Mouse (Mus musculus) liver, postnatal 0 days (tissue): Measurements from ENCODE around the gene Cntn2. TPM values are rescaled to one million over a fixed set of nuclear protein-coding genes. Genes with fewer than 3 reads are reported as not detected.

ENCODE experiments used
- ATAC-seq: fragments of 200-750 bp; cut with Nextera tagmentation; 2 replicates; pipeline ENCODE4 v1.8.0; 2017; ENCODE audit warnings: mild to moderate bottlenecking, moderate library complexity
- DNase-seq: peaks from one replicate; pipeline ENCODE4 v3.0.0-alpha.2; 2016
- H3K27ac ChIP-seq: fragments of 300-500 bp; sonication (generic); 2 replicates; pipeline ENCODE4 v1.5.1; 2014; ENCODE audit warnings: antibody characterized with exemption, moderate library complexity, mild to moderate bottlenecking, low read depth
- H3K27me3 ChIP-seq: fragments of 300-500 bp; sonication (generic); 2 replicates; pipeline ENCODE4 v1.6.1; 2014; ENCODE audit warnings: low read length, control low read depth, mixed read lengths; ENCODE audit not compliant: insufficient read depth
- H3K36me3 ChIP-seq: fragments of 300-500 bp; sonication (generic); replicated peaks from 2 replicates; pipeline ENCODE4 v1.6.1; 2014; ENCODE audit warnings: mild to moderate bottlenecking, control low read depth, low read length, moderate library complexity, mixed read lengths; ENCODE audit not compliant: insufficient read depth
- H3K4me1 ChIP-seq: fragments of 300-500 bp; sonication (generic); 2 replicates; pipeline ENCODE4 v1.6.1; 2014; ENCODE audit warnings: antibody characterized with exemption, mild to moderate bottlenecking, control low read depth; ENCODE audit not compliant: insufficient read depth
- H3K4me2 ChIP-seq: fragments of 300-500 bp; sonication (generic); 2 replicates; pipeline ENCODE4 v1.6.1; 2014; ENCODE audit warnings: low read depth, mild to moderate bottlenecking, low read length, moderate library complexity, mixed read lengths
- H3K4me3 ChIP-seq: fragments of 300-500 bp; sonication (generic); 2 replicates; pipeline ENCODE4 v1.5.1; 2014; ENCODE audit warnings: low read depth, low read length
- H3K9ac ChIP-seq: fragments of 300-500 bp; sonication (generic); replicated peaks from 2 replicates; pipeline ENCODE4 v1.6.1; 2014; ENCODE audit warnings: mild to moderate bottlenecking, moderate library complexity
- H3K9me3 ChIP-seq: fragments of 300-500 bp; sonication (generic); 2 replicates; pipeline ENCODE4 v1.6.1; 2016; ENCODE audit warnings: mild to moderate bottlenecking, control low read depth, low read length, mixed read lengths
- CTCF ChIP-seq: sonication (generic); IDR thresholded peaks from 2 replicates; pipeline ENCODE4 v1.5.1; 2016; ENCODE audit warnings: antibody characterized with exemption, low read depth
- EP300 ChIP-seq: IDR thresholded peaks from 2 replicates; pipeline ENCODE4 v1.6.1; 2016; ENCODE audit warnings: antibody characterized with exemption, low read depth, mild to moderate bottlenecking
- WGBS: fragments of 180-500 bp; shearing (Covaris S2); extraction: QIAGEN DNeasy Blood & Tissue Kit; methylation state at CpG from one replicate; pipeline ENCODE4 v1.1.7; 2014; ENCODE audit not compliant: insufficient replicate concordance; 5-methylcytosine and 5-hydroxymethylcytosine counted together
- polyA plus RNA-seq: library from polyadenylated mRNA; unstranded; fragments of >200 nt; fragmentation: Nextera tagmentation; extraction: Ambion mirVana; gene quantifications from 2 replicates; pipeline ENCODE4 v1.2.1, GENCODE M21; 2015

Gene Cntn2
- polyA plus RNA-seq, 1 experiment from 2014 or later = 0.20 TPM

DNA sequence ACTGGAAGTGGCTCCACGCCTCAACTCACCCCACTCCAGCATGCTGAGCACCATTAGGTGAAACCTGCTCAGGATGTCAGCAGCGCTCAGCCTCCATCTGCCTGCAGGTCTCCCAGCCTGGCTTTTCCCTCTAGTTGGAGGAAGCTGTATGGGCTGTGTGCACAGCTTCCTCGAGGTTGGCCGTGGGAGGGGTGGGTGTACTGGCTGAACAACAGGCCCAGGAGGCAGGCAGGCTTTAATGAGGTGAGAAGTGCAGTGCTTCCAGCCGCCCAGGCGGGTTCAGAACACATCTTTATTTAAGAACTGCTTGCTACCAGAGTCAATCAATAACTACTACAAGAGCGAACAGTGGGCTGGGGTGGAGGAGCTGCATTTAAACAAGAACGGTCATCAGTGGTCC, 31.5 kb downstream of the Cntn2 start:
- Histone ChIP-seq H3K4me1 (no peaks in the 10 kb centered on the region), H3K27me3 (no peaks in the 10 kb centered on the region), H3K9ac (no peak overlapping the region; the same call in 1 of the 2 replicates), H3K9me3 (no peaks in the 10 kb centered on the region), H3K36me3 (peaks cover 16% of the 10 kb centered on the region; the same call in 1 of the 2 replicates), H3K4me2 (no peak overlapping the region), H3K4me3 (no peak overlapping the region), H3K27ac (no peak overlapping the region)
- no peak for DNase-seq
- 47% methylated on average over 8 of the region's 8 CpGs for WGBS
- ATAC-seq = no peak
- TF ChIP-seq EP300 (no peak), CTCF (no peak)

DNA sequence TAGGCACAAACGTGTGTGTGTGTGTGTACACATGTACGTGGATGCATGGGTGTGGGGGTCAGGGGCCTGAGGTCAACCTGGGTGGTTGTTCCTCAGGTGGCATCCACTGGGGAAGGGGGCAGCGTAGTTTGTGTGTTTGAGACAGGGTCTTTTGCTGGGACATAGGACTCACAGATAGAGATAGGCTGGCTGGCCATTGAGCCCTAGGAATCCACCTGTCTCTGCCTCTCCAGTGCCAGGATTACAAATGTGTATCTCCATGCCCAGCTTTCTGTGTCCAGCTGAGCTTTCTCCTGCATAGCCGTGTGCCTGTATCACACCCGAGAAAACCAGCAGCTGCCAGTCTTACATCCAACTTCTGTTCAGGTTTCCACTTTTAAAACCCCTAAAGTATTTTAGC, 33.3 kb downstream of the Cntn2 start:
- no peaks in the 10 kb centered on the region for H3K9me3 ChIP-seq
- WGBS = 81% methylated on average over 5 of the region's 5 CpGs
- H3K27ac ChIP-seq = no peak overlapping the region
- DNase-seq (no peak), ATAC-seq (no peak)
- H3K36me3 ChIP-seq = peaks cover 30% of the 10 kb centered on the region
- no peak overlapping the region for H3K4me3 ChIP-seq
- H3K9ac ChIP-seq = no peak overlapping the region
- no peaks in the 10 kb centered on the region for H3K4me1 ChIP-seq
- no peaks in the 10 kb centered on the region for H3K27me3 ChIP-seq
- no peak for TF ChIP-seq CTCF
- TF ChIP-seq EP300 = no peak
- no peak overlapping the region for H3K4me2 ChIP-seq

DNA sequence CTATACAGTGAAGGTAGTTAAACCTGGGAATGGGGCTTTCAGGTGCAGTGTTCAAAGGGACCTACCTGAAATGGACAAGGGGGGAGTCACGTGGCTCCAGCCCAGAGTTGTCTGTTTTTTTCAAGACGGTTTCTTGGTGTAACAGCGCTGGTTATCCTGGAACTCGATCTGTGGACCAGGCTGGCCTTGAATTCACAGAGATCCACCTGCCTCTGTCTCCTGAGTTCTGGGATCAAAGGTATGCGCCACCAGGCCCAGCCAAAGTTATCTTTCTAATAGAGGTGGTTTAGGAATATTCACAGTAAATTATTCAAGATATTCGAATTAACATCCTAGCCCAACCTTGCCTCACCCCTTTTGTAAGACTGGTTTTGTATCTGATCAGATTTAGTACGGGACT, 36.4 kb downstream of the Cntn2 start:
- Histone ChIP-seq H3K4me3 (no peak overlapping the region), H3K36me3 (peaks cover 44% of the 10 kb centered on the region), H3K4me2 (no peak overlapping the region), H3K27ac (no peak overlapping the region), H3K9ac (no peak overlapping the region), H3K9me3 (no peaks in the 10 kb centered on the region), H3K4me1 (no peaks in the 10 kb centered on the region), H3K27me3 (no peaks in the 10 kb centered on the region)
- no peak for DNase-seq
- TF ChIP-seq CTCF (no peak), EP300 (no peak)
- ATAC-seq = no peak
- WGBS = 84% methylated on average over 7 of the region's 7 CpGs

DNA sequence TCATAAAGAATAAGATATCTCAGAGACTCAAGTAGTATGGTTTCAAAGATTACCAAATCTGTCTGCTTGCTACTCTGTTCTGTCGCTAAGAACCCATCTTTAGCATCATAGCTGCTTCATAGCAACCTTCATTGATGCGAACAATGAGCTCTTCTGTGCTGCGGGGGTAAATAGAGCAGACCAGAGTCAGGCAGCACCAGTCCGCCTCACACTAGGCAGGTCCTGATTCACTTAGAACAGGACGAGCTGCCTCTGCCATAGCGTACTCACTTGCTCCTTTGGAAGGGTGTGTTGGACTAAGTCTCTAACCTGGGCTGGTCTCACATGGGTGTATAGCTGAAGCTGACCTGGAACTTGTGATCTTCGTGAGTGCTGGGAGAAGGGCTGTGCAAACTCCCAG, 37.0 kb downstream of the Cntn2 start, which contains the start of gene Tmem81:
TSS of gene Tmem81 (plus strand) at position 173 of the 400 bp plus-strand sequence.
- Histone ChIP-seq H3K27me3 (no peaks in the 10 kb centered on the region), H3K27ac (no peak within 1 kb of the TSS), H3K9me3 (no peaks in the 10 kb centered on the region), H3K36me3 (peaks cover 50% of the 10 kb centered on the region), H3K4me1 (no peaks in the 10 kb centered on the region), H3K4me2 (no peak within 1 kb of the TSS), H3K4me3 (no peak within 1 kb of the TSS), H3K9ac (no peak within 1 kb of the TSS)
- no peak for ATAC-seq
- TF ChIP-seq EP300 = no peak
- no peak for TF ChIP-seq CTCF
- 88% methylated on average over 7 of the region's 7 CpGs for WGBS
- no peak for DNase-seq

DNA sequence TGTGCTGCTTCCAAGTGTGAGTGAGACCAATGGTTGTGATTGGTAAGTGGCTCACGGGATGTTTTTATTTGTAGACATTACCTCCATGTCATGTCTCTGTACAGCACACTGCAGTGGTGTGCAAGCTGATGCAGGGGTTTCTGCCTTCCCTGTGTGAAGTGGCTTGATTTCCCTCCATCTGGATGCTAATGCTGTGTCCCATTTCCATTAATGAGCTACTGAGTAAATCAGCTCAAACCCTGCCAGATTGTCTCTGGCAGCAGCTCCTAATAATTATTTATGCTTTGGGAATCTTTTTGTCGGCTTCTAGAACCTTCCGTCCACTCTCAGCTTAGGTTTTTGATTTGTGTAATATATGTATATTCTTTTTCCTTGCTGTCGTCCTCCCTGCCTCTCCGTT, 37.9 kb downstream of the Cntn2 start:
- no peak overlapping the region for H3K27ac ChIP-seq
- ATAC-seq (no peak), DNase-seq (no peak)
- H3K4me1 ChIP-seq = no peaks in the 10 kb centered on the region
- no peak overlapping the region for H3K9ac ChIP-seq
- H3K27me3 ChIP-seq = no peaks in the 10 kb centered on the region
- H3K4me2 ChIP-seq = no peak overlapping the region
- TF ChIP-seq CTCF = no peak
- no peak for TF ChIP-seq EP300
- H3K9me3 ChIP-seq = no peaks in the 10 kb centered on the region
- H3K36me3 ChIP-seq = peaks cover 59% of the 10 kb centered on the region
- WGBS = 91% methylated on average over 5 of the region's 5 CpGs
- H3K4me3 ChIP-seq = no peak overlapping the region

DNA sequence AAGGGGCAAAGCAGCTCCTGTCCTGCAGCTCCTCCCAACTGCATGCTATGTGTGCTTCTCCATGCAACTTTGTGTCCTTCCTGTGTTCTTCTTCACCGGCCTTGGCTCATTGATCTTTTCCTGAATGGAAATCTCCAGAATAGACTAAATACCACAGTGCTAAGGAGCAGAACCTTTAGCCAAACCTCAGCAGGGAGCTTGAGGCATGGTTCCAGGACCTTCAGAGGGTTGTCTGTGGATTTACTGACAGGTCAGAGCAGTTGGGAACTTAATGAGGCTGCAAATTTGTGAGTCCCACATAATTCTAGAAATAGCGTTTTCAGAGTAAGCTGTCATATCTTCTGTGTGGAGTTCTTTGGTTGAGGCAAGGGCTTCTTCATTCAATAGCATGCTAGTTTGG, 42.5 kb downstream of the Cntn2 start:
- Histone ChIP-seq H3K4me1 (no peaks in the 10 kb centered on the region), H3K9me3 (no peaks in the 10 kb centered on the region), H3K4me3 (no peak overlapping the region), H3K4me2 (no peak overlapping the region), H3K9ac (no peak overlapping the region), H3K27me3 (no peaks in the 10 kb centered on the region), H3K27ac (no peak overlapping the region), H3K36me3 (peaks cover 72% of the 10 kb centered on the region)
- TF ChIP-seq EP300 (no peak), CTCF (no peak)
- WGBS = 89% methylated on average over 2 of the region's 2 CpGs
- DNase-seq (no peak), ATAC-seq (no peak)

DNA sequence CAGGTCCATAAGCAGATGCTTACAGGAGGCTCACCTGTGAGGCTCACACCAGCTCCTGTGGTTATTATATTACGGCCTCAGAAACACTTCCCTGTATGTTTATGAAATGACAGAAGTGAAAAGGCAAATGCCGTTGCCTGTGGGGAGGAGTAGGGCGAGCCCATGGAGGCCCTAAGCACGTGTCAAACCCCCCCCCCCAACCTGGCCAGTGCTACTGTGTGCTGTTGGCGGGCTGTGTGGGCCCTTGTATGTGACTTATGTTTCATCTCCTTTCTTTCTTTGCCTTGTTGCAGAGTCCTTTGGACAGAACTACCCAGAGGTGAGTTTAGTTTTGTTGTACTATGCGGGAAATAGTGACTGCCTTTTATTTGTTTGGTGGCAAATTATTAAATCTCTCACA, 59.3 kb downstream of the Cntn2 start:
- ATAC-seq (peak; percentile 23), DNase-seq (no peak)
- no peak overlapping the region for H3K4me2 ChIP-seq
- no peak overlapping the region for H3K9ac ChIP-seq
- peaks cover 21% of the 10 kb centered on the region for H3K36me3 ChIP-seq
- H3K27ac ChIP-seq = no peak overlapping the region
- no peak overlapping the region for H3K4me3 ChIP-seq
- no peaks in the 10 kb centered on the region for H3K27me3 ChIP-seq
- no peaks in the 10 kb centered on the region for H3K9me3 ChIP-seq
- TF ChIP-seq EP300 = no peak
- TF ChIP-seq CTCF = no peak
- peaks cover 8% of the 10 kb centered on the region for H3K4me1 ChIP-seq
- 72% methylated on average over 6 of the region's 6 CpGs for WGBS
